Mouse (Mus musculus) MEL (cell line): ENCODE data around the gene Tmco4.

Experiments
- GATA1 ChIP-seq: IDR thresholded peaks from 2 replicates; pipeline ENCODE4 v1.6.1; 2011; ENCODE audit warnings: low read depth, low read length, improper control_type of control experiment
- ZNF384 ChIP-seq: IDR thresholded peaks from 2 replicates; pipeline ENCODE4 v1.6.1; 2012; ENCODE audit warnings: low read depth, mild to moderate bottlenecking, inconsistent platforms, low read length, improper control_type of control experiment

DNA sequence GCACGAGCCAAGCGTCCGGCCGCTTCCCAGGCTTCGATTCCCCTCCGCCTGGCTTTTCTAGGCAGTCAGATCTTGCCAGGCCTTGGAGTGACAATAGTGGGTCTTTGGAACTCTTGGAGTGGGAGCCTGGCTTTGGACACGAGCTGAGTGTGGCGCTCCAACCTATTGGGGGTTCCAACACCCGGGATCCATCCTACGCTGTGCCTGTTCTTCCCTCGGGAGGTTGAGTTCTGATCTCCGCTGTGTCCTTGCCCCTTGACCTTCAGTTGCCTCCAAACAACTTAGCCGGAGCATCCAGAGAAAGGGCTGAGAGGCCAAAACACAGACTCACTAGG lies 120.5 kb downstream of the Tmco4 start:
- no peak for TF ChIP-seq ZNF384
- TF ChIP-seq GATA1: no peak
